Mouse (Mus musculus) sigmoid colon, adult 10 weeks (tissue): ENCODE results near the gene Scn9a. TPM values are rescaled to one million over a fixed set of nuclear protein-coding genes. Genes with fewer than 3 reads are reported as not detected.

Experiments used
- polyA plus RNA-seq: library from polyadenylated mRNA; stranded (reverse); fragments of 350-450 nt; fragmentation: Illumina TruSeq; extraction: RNeasy Lipid Tissue Mini Kit (QIAGEN cat#74804); gene quantifications from one replicate; pipeline ENCODE4 v1.2.3, GENCODE M21; 2014; ENCODE audit warnings: low read depth, low replicate concordance

Gene Scn9a
- polyA plus RNA-seq: 1.2 TPM

GRCm38 (mm10) chr2:66634580-66635359 lies at the start of gene Scn9a:
Scn9a (minus strand) TSS chr2:66634962.

GRCm38 (mm10) chr2:66440711-66441110 lies 194.1 kb downstream of the Scn9a start, which contains the start of gene Scn1a:
Scn1a (minus strand) TSS chr2:66440840.

Other genes with a start within 250 kb of the Scn9a start
- 0.09 TPM for gene Scn1a, start 194.1 kb downstream of the Scn9a start, polyA plus RNA-seq
- gene Scn7a, start 150.0 kb upstream of the Scn9a start, polyA plus RNA-seq: 34.4 TPM